Mouse (Mus musculus): ENCODE results near the gene Tmem184a.

Tmem184a gene

GRCm38 (mm10) chr5:139793338-139794089 is 26.2 kb downstream of the Tmem184a start:
- DNase-seq (ENCODE audit: low spot score): no peak

- DNase-seq (ENCODE audit: low spot score): no peak
Observed at GRCm38 (mm10) chr5:139792966-139793337, 26.8 kb downstream of the Tmem184a start.

- no peak for DNase-seq (ENCODE audit: low spot score)
Observed at GRCm38 (mm10) chr5:139792159-139792775, 27.4 kb downstream of the Tmem184a start.

- peak; percentile 98 for DNase-seq (ENCODE audit: low spot score)
Observed at GRCm38 (mm10) chr5:139791227-139792158, 28.2 kb downstream of the Tmem184a start, which contains the start of gene Mafk. Gene Mafk, plus strand, starts transcription at chr5:139791513.

- DNase-seq (ENCODE audit: low spot score): no peak
Observed at GRCm38 (mm10) chr5:139789466-139789865, 30.3 kb downstream of the Tmem184a start.

GRCm38 (mm10) chr5:139781406-139781805 is 38.3 kb downstream of the Tmem184a start:
- DNase-seq (ENCODE audit: low spot score): no peak

- DNase-seq (ENCODE audit: low spot score): no peak
Observed at GRCm38 (mm10) chr5:139776966-139777365, 42.8 kb downstream of the Tmem184a start.

- DNase-seq (ENCODE audit: low spot score): peak; percentile 94
Observed at GRCm38 (mm10) chr5:139775216-139775926, 44.3 kb downstream of the Tmem184a start, which contains the start of gene Ints1. Gene Ints1, minus strand, starts transcription at chr5:139775674.

- no peak for DNase-seq (ENCODE audit: low spot score)
Observed at GRCm38 (mm10) chr5:139768216-139768615, 51.5 kb downstream of the Tmem184a start.

- peak; percentile 44 for DNase-seq (ENCODE audit: low spot score)
Observed at GRCm38 (mm10) chr5:139764296-139764695, 55.4 kb downstream of the Tmem184a start.

- no peak for DNase-seq (ENCODE audit: low spot score)
Observed at GRCm38 (mm10) chr5:139758096-139758495, 61.6 kb downstream of the Tmem184a start.

- DNase-seq (ENCODE audit: low spot score): no peak
Observed at GRCm38 (mm10) chr5:139756586-139756985, 63.1 kb downstream of the Tmem184a start.

GRCm38 (mm10) chr5:139756135-139756534 is 63.6 kb downstream of the Tmem184a start:
- DNase-seq (ENCODE audit: low spot score): no peak

- peak; percentile 60 for DNase-seq (ENCODE audit: low spot score)
Observed at GRCm38 (mm10) chr5:139754753-139755152, 65.0 kb downstream of the Tmem184a start.
